Mouse (Mus musculus) CH12.LX (cell line): ENCODE results near the gene Nrxn3. TPM values are rescaled to one million over a fixed set of nuclear protein-coding genes. Genes with fewer than 3 reads are reported as not detected.

ENCODE experiments used
- DNase-seq: peaks from one replicate; pipeline ENCODE4 v3.0.0-alpha.2; 2013; ENCODE audit errors: extremely low read depth
- H3K27ac ChIP-seq: 2 replicates; pipeline ENCODE4 v1.5.1; 2012; ENCODE audit warnings: low read depth, mild to moderate bottlenecking, control low read depth, moderate library complexity; ENCODE audit not compliant: insufficient read depth
- H3K27me3 ChIP-seq: replicated peaks from 2 replicates; pipeline ENCODE3; 2012; ENCODE audit warnings: inconsistent platforms
- H3K36me3 ChIP-seq, 2 experiments: replicated peaks in 1 of 2; 2 replicates each; pipeline versions ENCODE3 to v1.6.1; 2012; ENCODE audit warnings: inconsistent platforms in 1 of 2, low read length in 1 of 2, mild to moderate bottlenecking in 1 of 2, mixed read lengths in 1 of 2, moderate library complexity in 1 of 2; ENCODE audit not compliant: control insufficient read depth in 1 of 2, insufficient read depth in 1 of 2
- H3K4me1 ChIP-seq, 2 experiments: 2 replicates each; pipeline ENCODE4 v1.6.1; 2012; ENCODE audit warnings: inconsistent platforms in 1 of 2, moderate library complexity in 1 of 2; ENCODE audit not compliant: insufficient read depth in 2 of 2, control insufficient read depth in 1 of 2
- H3K4me2 ChIP-seq: 2 replicates; pipeline ENCODE4 v1.6.1; 2012; ENCODE audit warnings: low read depth, mild to moderate bottlenecking, control low read depth; ENCODE audit not compliant: poor library complexity, insufficient read depth, severe bottlenecking
- H3K4me3 ChIP-seq, 3 experiments: fragments of 150-350 bp in 1 of 3; sonication (generic) in 1 of 3; replicated peaks in 1 of 3; 2 replicates each; pipeline versions ENCODE3 to v1.5.1; 2011 to 2012; ENCODE audit warnings: low read depth in 2 of 3, low read length in 2 of 3, mild to moderate bottlenecking in 2 of 3, moderate library complexity in 2 of 3, control low read depth in 1 of 3, improper control_type of control experiment in 1 of 3, inconsistent platforms in 1 of 3, mixed read lengths in 1 of 3; ENCODE audit not compliant: poor library complexity in 1 of 3
- H3K79me2 ChIP-seq: replicated peaks from 2 replicates; pipeline ENCODE4 v1.6.1; 2012; ENCODE audit warnings: mild to moderate bottlenecking, moderate library complexity; ENCODE audit not compliant: control insufficient read depth, poor library complexity, insufficient read depth, severe bottlenecking; ENCODE audit errors: extremely low read depth
- H3K9ac ChIP-seq: 2 replicates; pipeline ENCODE4 v1.6.1; 2012; ENCODE audit warnings: low read depth, mild to moderate bottlenecking, control low read depth, moderate library complexity; ENCODE audit not compliant: insufficient read depth
- H3K9me3 ChIP-seq: replicated peaks from 2 replicates; pipeline ENCODE3; 2012; ENCODE audit warnings: low read length, inconsistent platforms, mixed read lengths
- CTCF ChIP-seq, 2 experiments: IDR thresholded peaks in 1 of 2; conservative IDR thresholded peaks in 1 of 2; 2 replicates each; pipeline ENCODE4 v1.5.1; 2011 to 2012; ENCODE audit warnings: low read depth in 2 of 2, low read length in 2 of 2, improper control_type of control experiment in 1 of 2, inconsistent platforms in 1 of 2, mild to moderate bottlenecking in 1 of 2, moderate library complexity in 1 of 2
- EP300 ChIP-seq: IDR thresholded peaks from 2 replicates; pipeline ENCODE4 v1.6.1; 2011; ENCODE audit warnings: low read length, improper control_type of control experiment
- JUN ChIP-seq: IDR thresholded peaks from 2 replicates; pipeline ENCODE4 v1.6.1; 2011; ENCODE audit warnings: low read depth, mild to moderate bottlenecking, low read length, improper control_type of control experiment, moderate library complexity; ENCODE audit not compliant: insufficient read depth
- JUND ChIP-seq: conservative IDR thresholded peaks from 2 replicates; pipeline ENCODE4 v1.6.1; 2011; ENCODE audit warnings: low read depth, low read length, improper control_type of control experiment
- KAT2A ChIP-seq: IDR thresholded peaks from 2 replicates; pipeline ENCODE4 v1.6.1; 2012; ENCODE audit warnings: low read length, improper control_type of control experiment, inconsistent platforms; ENCODE audit not compliant: insufficient replicate concordance
- MAX ChIP-seq: IDR thresholded peaks from 2 replicates; pipeline ENCODE4 v1.6.1; 2011; ENCODE audit warnings: low read length, improper control_type of control experiment
- MEF2A ChIP-seq: IDR thresholded peaks from 2 replicates; pipeline ENCODE4 v1.6.1; 2014; ENCODE audit warnings: low read depth, mild to moderate bottlenecking, inconsistent platforms, low read length, improper control_type of control experiment, borderline replicate concordance
- MYC ChIP-seq: IDR thresholded peaks from 2 replicates; pipeline ENCODE4 v1.6.1; 2011; ENCODE audit warnings: low read depth, mild to moderate bottlenecking, improper control_type of control experiment, low read length
- NELFE ChIP-seq: IDR thresholded peaks from 2 replicates; pipeline ENCODE4 v1.6.1; 2011; ENCODE audit warnings: low read depth, low read length, improper control_type of control experiment
- NRF1 ChIP-seq: IDR thresholded peaks from 2 replicates; pipeline ENCODE4 v1.6.1; 2014; ENCODE audit warnings: low read depth, mild to moderate bottlenecking, inconsistent platforms, low read length, improper control_type of control experiment, moderate library complexity
- PAX5 ChIP-seq: IDR thresholded peaks from 2 replicates; pipeline ENCODE4 v1.6.1; 2012; ENCODE audit warnings: low read length, inconsistent platforms, mixed read lengths
- POLR2A ChIP-seq: IDR thresholded peaks from 2 replicates; pipeline ENCODE4 v1.6.1; 2011; ENCODE audit warnings: low read depth, mild to moderate bottlenecking, improper control_type of control experiment, low read length
- RAD21 ChIP-seq: IDR thresholded peaks from 2 replicates; pipeline ENCODE4 v1.6.1; 2011; ENCODE audit warnings: low read depth, mild to moderate bottlenecking, low read length, improper control_type of control experiment, moderate library complexity
- SIN3A ChIP-seq: IDR thresholded peaks from 2 replicates; pipeline ENCODE4 v1.6.1; 2012; ENCODE audit warnings: low read length, improper control_type of control experiment, inconsistent platforms
- SMC3 ChIP-seq: IDR thresholded peaks from 2 replicates; pipeline ENCODE4 v1.6.1; 2011; ENCODE audit warnings: low read depth, low read length, improper control_type of control experiment
- TBP ChIP-seq: conservative IDR thresholded peaks from 2 replicates; pipeline ENCODE4 v1.6.1; 2011; ENCODE audit warnings: low read depth, low read length, improper control_type of control experiment
- USF2 ChIP-seq: conservative IDR thresholded peaks from 2 replicates; pipeline ENCODE4 v1.6.1; 2011; ENCODE audit warnings: low read depth, low read length, improper control_type of control experiment
- ZKSCAN1 ChIP-seq: IDR thresholded peaks from 2 replicates; pipeline ENCODE4 v1.6.1; 2012; ENCODE audit warnings: low read depth, inconsistent platforms, low read length, improper control_type of control experiment, borderline replicate concordance
- dilution Hi-C: fragments of 300-500 bp; cut with MboI; formaldehyde crosslinking; loops from 2 replicates; pipeline ENCODE4 v1.14.3; 2020; ENCODE audit warnings: low sequenced_read_pairs; ENCODE audit not compliant: extremely low pct_unique_long_range_greater_than_20kb, extremely low pct_ligation_motif_present
- in situ Hi-C: fragments of 300-500 bp; cut with MboI; formaldehyde crosslinking; loops from 3 replicates; pipeline ENCODE4 v1.14.3; 2019; ENCODE audit warnings: low sequenced_read_pairs, low pct_ligation_motif_present, low pct_unique_long_range_greater_than_20kb, mixed read lengths
- polyA plus RNA-seq: library from polyadenylated mRNA; unstranded; fragments of >175 nt; gene quantifications from 2 replicates; pipeline ENCODE4 v1.2.1, GENCODE M21; 2012; ENCODE audit warnings: low read depth; ENCODE audit not compliant: insufficient read length
- total RNA-seq, 2 experiments: library from RNA; depleted of rRNA; stranded (reverse); fragments of 300-350 nt in 1 of 2; fragments of >200 nt in 1 of 2; gene quantifications; 2 replicates each; pipeline ENCODE4 v1.2.3; 2012 to 2014

Gene Nrxn3
- total and polyA plus RNA-seq, 3 experiments: 0.04 to 0.17 (median 0.09) TPM

DNA sequence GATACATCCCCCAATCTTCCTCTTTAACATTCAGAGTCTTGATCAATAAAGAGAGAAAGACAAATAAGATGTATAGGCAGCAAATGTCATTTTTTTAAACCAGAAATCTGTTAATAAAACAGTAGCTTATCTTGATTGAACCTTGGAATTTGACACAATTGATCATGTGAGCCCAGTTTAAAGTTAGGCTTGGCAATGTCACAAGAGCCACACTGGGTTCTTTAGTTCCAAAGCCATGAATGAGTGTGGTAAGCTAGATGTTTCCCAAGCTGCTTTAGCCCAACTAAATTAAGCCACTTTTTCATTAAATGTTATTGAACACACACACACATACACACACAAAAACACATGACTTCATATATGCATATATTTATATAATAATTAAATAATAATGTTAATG is 786.3 kb downstream of the Nrxn3 start:
- Histone ChIP-seq H3K4me2 (no peak overlapping the region), H3K36me3 (no peaks in the 10 kb centered on the region)
- no peak for TF ChIP-seq NRF1
- TF ChIP-seq SIN3A: no peak
- no peak for TF ChIP-seq JUN
- TF ChIP-seq USF2: no peak
- TF ChIP-seq PAX5: no peak
- no peak for TF ChIP-seq JUND
- no peak for TF ChIP-seq ZKSCAN1
- TF ChIP-seq TBP: no peak
- TF ChIP-seq, all 38 proteins: peak for 0
- Histone ChIP-seq H3K9ac (no peak overlapping the region), H3K79me2 (no peaks in the 10 kb centered on the region), H3K27me3 (no peaks in the 10 kb centered on the region), H3K4me3 (no peak overlapping the region), H3K9me3 (no peaks in the 10 kb centered on the region), H3K27ac (no peak overlapping the region), H3K4me1 (no peaks in the 10 kb centered on the region)
- no peak for DNase-seq
- in situ Hi-C loops: no loop called here
- dilution Hi-C loops: no loop called here

DNA sequence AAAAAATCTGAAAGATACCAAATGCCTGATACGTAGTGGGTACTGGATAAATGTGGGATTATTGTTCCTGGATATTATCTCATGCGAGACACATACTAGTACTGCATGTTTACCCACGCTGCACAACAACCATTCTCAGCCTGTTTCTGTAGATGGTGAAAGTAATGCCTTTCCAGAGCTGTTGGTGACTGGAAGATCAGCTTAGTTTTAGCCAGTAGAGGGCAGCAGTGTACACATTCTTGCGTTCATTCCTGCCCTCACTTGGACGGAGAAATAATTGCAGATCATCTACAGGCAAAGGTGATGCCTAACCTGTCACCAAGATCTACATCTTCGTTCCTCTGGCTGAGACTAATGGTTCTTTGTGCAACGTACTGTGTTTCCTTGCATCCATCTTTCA is 791.1 kb downstream of the Nrxn3 start:
- peak; percentile 81 for DNase-seq
- no peaks in the 10 kb centered on the region for H3K27me3 ChIP-seq
- in situ Hi-C loops: no loop called here

DNA sequence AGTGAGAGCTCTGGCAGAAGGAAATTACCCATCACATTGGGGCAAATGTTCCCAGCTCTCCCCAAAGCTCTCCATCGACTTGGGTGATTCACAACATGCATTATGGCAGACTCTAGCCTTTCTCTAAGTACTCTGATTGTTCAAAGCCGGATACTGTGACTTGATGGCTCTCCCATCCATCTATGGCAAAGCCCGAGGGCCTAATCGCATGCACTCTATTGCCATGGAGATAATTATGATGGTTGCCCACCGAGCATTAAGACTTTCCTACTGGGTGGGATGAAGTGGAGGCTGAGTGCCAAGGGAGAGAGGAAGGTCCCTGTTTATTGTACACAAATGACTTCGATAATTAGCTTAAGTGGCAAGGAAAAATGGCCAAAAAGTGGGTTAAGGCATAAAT is 793.4 kb downstream of the Nrxn3 start:
- dilution Hi-C loops (no loop called here), in situ Hi-C loops (no loop called here)
- Histone ChIP-seq H3K27me3 (no peaks in the 10 kb centered on the region), H3K4me2 (no peak overlapping the region), H3K4me3 (no peak overlapping the region), H3K9ac (no peak overlapping the region), H3K4me1 (no peaks in the 10 kb centered on the region; a peak in 1 of 4 replicates), H3K27ac (no peak overlapping the region), H3K9me3 (no peaks in the 10 kb centered on the region), H3K36me3 (no peaks in the 10 kb centered on the region), H3K79me2 (no peaks in the 10 kb centered on the region)
- DNase-seq: no peak
- TF ChIP-seq KAT2A (no peak), EP300 (no peak), MAX (no peak), POLR2A (no peak), MEF2A (no peak), TBP (no peak)

More for the DNA sequence above, 791.1 kb downstream of the Nrxn3 start:
- Histone ChIP-seq H3K4me2 (peak overlapping the region; percentile 5; the same call in 1 of the 2 replicates), H3K9me3 (no peaks in the 10 kb centered on the region), H3K36me3 (no peaks in the 10 kb centered on the region), H3K4me1 (no peaks in the 10 kb centered on the region; a peak in 1 of 4 replicates), H3K27ac (no peak overlapping the region), H3K9ac (no peak overlapping the region), H3K4me3 (no peak overlapping the region), H3K79me2 (no peaks in the 10 kb centered on the region)
- no peak for TF ChIP-seq MYC
- TF ChIP-seq SMC3: peak; percentile 74
- TF ChIP-seq NELFE: peak; percentile 61; the same call in 1 of the 2 replicates
- 0 out of 2 replicates have a peak, but pooled peaks have one; percentile 12 for TF ChIP-seq JUND
- peak; percentile 91 to 99 for TF ChIP-seq CTCF (conservative IDR thresholded peaks at IDR 0.05 in 1 of 2, IDR thresholded peaks at IDR 0.05 in 1 of 2; ENCODE audit: low read depth in 2 of 2, low read length in 2 of 2)
- TF ChIP-seq RAD21: peak; percentile 56
- dilution Hi-C loops: no loop called here
